Mouse (Mus musculus): Measurements from ENCODE around the gene Crtc3. TPM values are rescaled to one million over a fixed set of nuclear protein-coding genes. Genes with fewer than 3 reads are reported as not detected.

Crtc3 gene
- polyA plus RNA-seq, 1 experiment from 2014 or later = 12.7 TPM

DNA sequence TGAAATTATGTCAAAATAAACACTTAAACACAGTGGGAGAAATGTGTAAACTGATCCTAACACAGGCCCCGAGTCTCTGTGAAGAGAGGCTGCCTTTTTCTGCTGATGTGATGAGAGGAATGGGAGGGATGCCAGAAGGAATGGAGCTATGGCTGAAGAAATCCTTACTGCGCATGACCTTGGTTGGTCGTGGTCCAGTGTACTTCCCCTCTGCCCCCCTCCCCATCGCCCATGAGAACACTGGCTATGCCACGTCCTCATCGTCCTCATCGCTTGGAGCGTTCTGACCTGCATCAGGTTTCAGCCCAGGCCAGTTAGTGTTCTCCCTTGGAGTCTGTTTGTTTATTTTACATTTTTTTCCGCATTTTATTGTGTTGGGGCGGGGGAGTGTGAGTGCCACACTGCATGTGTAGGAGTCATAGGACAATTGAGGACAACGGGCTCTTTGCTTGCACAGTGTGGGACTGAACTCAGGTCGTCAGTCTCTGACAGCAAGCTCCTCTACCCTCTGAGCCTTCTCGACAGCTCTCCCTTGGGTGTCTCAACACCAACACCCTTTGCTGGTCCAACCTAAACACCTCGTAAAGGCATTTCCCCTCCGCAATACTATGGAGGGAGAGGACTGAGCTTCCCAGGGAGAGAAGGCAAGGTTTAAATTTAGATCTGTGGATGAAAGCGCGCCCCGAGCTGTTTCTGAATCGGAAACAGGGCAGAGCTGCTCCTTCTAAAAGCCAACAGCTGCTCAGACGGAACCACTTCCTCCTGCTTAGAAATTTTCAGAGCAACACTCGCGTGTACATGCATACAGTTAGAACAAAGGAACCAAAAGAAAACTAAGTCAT lies 134.3 kb downstream of the Crtc3 start:
- Histone ChIP-seq H3K4me3 (ENCODE audit: low read depth, low read length) (no peak overlapping the region), H3K4me1 (ENCODE audit: control insufficient read depth, insufficient read depth, low read length) (no peaks in the 10 kb centered on the region), H3K36me3 (ENCODE audit: control insufficient read depth, insufficient read depth, low read length) (no peaks in the 10 kb centered on the region), H3K27me3 (ENCODE audit: control insufficient read depth, insufficient read depth, low read depth, low read length) (no peaks in the 10 kb centered on the region), H3K4me2 (ENCODE audit: low read length) (no peak overlapping the region), H3K9me3 (replicated peaks; ENCODE audit: control insufficient read depth, low read length, poor library complexity, severe bottlenecking) (no peaks in the 10 kb centered on the region), H3K27ac (ENCODE audit: low read length) (no peak overlapping the region), H3K9ac (ENCODE audit: low read depth, low read length) (no peak overlapping the region)
- ATAC-seq = no peak
- 77% methylated on average over 22 of the region's 22 CpGs for WGBS

DNA sequence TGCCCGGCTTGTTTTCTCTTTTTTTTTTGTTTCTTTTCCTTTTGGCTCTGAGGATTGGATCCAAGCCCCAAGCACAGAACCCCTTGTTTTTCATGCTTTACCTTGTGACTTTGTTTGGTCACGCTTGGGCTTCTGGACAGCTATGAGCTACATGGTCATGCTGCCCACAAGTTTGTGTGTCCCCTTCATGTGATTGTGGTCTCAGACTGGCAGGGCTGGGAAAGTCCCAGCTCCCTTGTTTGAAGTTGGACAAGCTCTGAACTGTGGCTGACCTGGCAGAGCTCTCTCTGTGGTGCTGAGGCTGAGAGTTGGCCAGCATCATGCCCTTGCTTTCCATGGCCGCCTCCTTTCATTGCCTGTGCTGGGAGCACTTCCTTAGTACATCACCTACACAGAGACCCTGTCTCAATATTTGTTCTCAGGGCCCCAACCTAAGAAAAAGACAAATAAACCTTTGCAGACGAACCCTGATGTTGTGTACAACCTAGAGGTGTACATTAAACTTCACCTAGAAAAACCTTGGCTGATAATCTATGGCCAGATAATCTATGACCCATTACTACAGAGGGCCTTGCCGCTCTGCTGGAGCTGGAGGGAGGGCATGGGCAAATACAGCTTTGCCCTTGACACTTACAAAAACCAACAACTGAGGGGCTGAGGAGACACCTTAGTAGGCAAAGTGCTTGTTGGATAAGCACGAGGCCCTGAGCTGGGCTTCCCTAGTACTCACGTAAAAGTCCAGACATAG lies 140.0 kb downstream of the Crtc3 start:
- WGBS = 84% methylated on average over 7 of the region's 7 CpGs
- H3K9me3 ChIP-seq (replicated peaks; ENCODE audit: control insufficient read depth, low read length, poor library complexity, severe bottlenecking) = no peaks in the 10 kb centered on the region
- H3K27me3 ChIP-seq (ENCODE audit: control insufficient read depth, insufficient read depth, low read depth, low read length) = no peaks in the 10 kb centered on the region
- no peaks in the 10 kb centered on the region for H3K4me1 ChIP-seq (ENCODE audit: control insufficient read depth, insufficient read depth, low read length)
- no peak overlapping the region for H3K9ac ChIP-seq (ENCODE audit: low read depth, low read length)
- H3K36me3 ChIP-seq (ENCODE audit: control insufficient read depth, insufficient read depth, low read length) = no peaks in the 10 kb centered on the region
- no peak overlapping the region for H3K4me3 ChIP-seq (ENCODE audit: low read depth, low read length)
- no peak for ATAC-seq
- no peak overlapping the region for H3K27ac ChIP-seq (ENCODE audit: low read length)
- no peak overlapping the region for H3K4me2 ChIP-seq (ENCODE audit: low read length)

DNA sequence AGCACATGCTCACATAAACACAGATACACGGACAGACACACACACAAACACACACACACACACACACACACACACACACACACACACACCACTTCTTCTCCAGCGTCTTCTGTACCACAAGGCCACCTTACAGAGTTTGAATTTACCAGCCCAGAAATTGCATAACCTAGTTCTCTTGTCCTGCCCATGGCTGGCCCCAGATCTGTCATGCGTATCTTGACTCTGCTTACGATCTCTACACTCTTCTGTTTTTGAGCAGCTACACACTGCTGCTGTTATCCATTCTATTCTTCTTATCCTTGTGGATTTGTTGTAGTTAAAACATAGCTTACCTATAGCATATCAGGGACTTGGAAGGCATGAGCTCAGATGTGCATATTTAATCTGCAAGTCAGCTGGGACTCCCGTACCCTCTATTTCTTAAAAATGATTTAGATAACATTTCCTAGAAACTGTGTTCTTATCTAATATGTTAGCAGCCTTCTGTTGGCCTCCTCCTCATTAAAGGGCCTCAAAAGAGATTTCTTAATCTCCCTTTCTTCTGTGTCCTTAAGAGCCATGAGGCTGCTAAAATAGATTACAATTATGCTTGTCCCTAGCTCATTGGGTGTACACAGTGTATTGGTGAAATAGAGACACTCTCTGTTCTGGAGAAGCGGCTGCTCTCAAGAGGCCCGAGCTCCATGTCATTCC lies 146.4 kb downstream of the Crtc3 start:
- H3K9me3 ChIP-seq (replicated peaks; ENCODE audit: control insufficient read depth, low read length, poor library complexity, severe bottlenecking) = no peaks in the 10 kb centered on the region
- no peaks in the 10 kb centered on the region for H3K4me1 ChIP-seq (ENCODE audit: control insufficient read depth, insufficient read depth, low read length)
- no peak overlapping the region for H3K4me2 ChIP-seq (ENCODE audit: low read length)
- WGBS = 84% methylated on average over 7 of the region's 7 CpGs
- H3K27me3 ChIP-seq (ENCODE audit: control insufficient read depth, insufficient read depth, low read depth, low read length) = no peaks in the 10 kb centered on the region
- no peaks in the 10 kb centered on the region for H3K36me3 ChIP-seq (ENCODE audit: control insufficient read depth, insufficient read depth, low read length)
- no peak for ATAC-seq
- no peak overlapping the region for H3K9ac ChIP-seq (ENCODE audit: low read depth, low read length)
- no peak overlapping the region for H3K27ac ChIP-seq (ENCODE audit: low read length)
- H3K4me3 ChIP-seq (ENCODE audit: low read depth, low read length) = no peak overlapping the region

DNA sequence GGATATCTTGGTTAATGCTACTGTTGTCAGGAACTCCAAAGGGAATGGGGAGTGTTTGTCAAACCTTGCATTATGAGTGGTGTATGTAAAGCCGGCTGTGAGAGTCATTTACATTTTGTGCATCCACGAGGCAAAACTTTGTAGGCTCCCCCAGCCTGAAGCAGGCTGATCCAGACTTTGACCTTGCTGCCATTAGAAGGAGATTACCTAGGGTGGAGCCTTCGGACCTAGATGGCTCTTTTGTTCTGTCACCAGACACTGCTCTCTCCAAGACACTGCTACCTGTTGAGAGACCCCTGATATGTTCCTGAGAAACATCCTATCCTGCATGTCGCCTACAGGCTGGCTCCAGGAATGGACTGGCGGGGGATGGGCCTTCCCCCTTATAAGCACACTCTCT lies 149.1 kb downstream of the Crtc3 start:
- no peak overlapping the region for H3K9ac ChIP-seq (ENCODE audit: low read depth, low read length)
- 68% methylated on average over 5 of the region's 5 CpGs for WGBS

More for the DNA sequence above, 149.1 kb downstream of the Crtc3 start:
- no peak overlapping the region for H3K27ac ChIP-seq (ENCODE audit: low read length)
- ATAC-seq = no peak
- H3K27me3 ChIP-seq (ENCODE audit: control insufficient read depth, insufficient read depth, low read depth, low read length) = no peaks in the 10 kb centered on the region
- no peak overlapping the region for H3K4me3 ChIP-seq (ENCODE audit: low read depth, low read length)
- no peaks in the 10 kb centered on the region for H3K4me1 ChIP-seq (ENCODE audit: control insufficient read depth, insufficient read depth, low read length)
- no peaks in the 10 kb centered on the region for H3K9me3 ChIP-seq (replicated peaks; ENCODE audit: control insufficient read depth, low read length, poor library complexity, severe bottlenecking)
- no peaks in the 10 kb centered on the region for H3K36me3 ChIP-seq (ENCODE audit: control insufficient read depth, insufficient read depth, low read length)
- H3K4me2 ChIP-seq (ENCODE audit: low read length) = no peak overlapping the region

Other genes starting within 250 kb of the Crtc3 start
- gene Blm, start 153.8 kb downstream of the Crtc3 start, polyA plus RNA-seq (2015; fragmentation: Nextera tagmentation; extraction: Ambion mirVana) = 6.8 and 8.7 TPM in 2 replicates
- 17.5 and 21.2 TPM in 2 replicates for gene Iqgap1, start 137.1 kb upstream of the Crtc3 start, polyA plus RNA-seq (2015; fragmentation: Nextera tagmentation; extraction: Ambion mirVana)
- 4.0 TPM in 2 replicates for gene Zscan2, start 172.0 kb upstream of the Crtc3 start, polyA plus RNA-seq (2015; fragmentation: Nextera tagmentation; extraction: Ambion mirVana)
- 35.1 and 36.3 TPM in 2 replicates for gene Wdr73, start 212.4 kb upstream of the Crtc3 start, polyA plus RNA-seq (2015; fragmentation: Nextera tagmentation; extraction: Ambion mirVana)
- gene Nmb, start 216.2 kb upstream of the Crtc3 start, polyA plus RNA-seq (2015; fragmentation: Nextera tagmentation; extraction: Ambion mirVana) = 4.6 and 5.9 TPM in 2 replicates